Mouse (Mus musculus) ES-E14 (cell line): ENCODE results near the gene Atxn7.

Experiments
- CHD2 ChIP-seq: IDR thresholded peaks from 2 replicates; pipeline ENCODE4 v1.6.1; 2014; ENCODE audit warnings: mild to moderate bottlenecking, low read depth, low read length, inconsistent platforms
- MAFK ChIP-seq: IDR thresholded peaks from 2 replicates; pipeline ENCODE4 v1.6.1; 2014; ENCODE audit warnings: mild to moderate bottlenecking, low read depth, low read length, inconsistent platforms; ENCODE audit not compliant: insufficient read depth

DNA sequence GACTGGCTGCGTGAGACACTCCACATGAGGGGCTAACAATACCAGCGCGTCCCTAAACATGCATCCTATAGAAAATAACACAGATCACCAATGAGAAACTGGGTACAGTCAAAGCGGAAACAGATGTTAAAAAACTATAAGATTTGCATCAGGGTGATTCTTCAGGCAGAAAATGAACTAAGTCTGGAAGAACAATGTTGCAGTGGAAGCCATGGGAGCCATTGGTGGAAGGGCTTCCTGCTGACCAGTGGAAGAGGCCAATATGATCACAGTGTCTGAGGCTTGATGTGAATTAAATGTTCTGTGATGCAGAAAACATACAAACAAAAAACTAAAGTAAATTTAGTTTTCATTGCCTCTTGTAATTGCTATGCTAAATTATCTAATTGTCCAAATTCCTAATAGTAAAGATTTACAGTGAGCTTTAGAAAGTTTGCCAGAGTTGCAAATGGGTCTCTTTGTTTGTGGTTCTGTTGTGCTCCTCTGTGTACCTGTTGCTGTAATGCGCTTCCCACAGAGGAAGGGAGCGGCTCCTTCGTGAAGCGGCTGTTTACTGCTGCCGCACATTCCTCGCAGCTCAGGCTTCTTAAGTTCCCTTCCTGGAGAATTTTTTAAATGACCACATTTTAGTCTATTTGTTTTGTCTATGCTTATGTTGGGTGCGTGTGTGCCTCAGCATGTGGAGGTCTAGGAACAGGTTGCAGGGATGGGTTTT lies 101.4 kb downstream of the Atxn7 start:
- TF ChIP-seq MAFK: no peak
- no peak for TF ChIP-seq CHD2
